Mouse (Mus musculus): ENCODE results near the gene Taf6l.

DNA sequence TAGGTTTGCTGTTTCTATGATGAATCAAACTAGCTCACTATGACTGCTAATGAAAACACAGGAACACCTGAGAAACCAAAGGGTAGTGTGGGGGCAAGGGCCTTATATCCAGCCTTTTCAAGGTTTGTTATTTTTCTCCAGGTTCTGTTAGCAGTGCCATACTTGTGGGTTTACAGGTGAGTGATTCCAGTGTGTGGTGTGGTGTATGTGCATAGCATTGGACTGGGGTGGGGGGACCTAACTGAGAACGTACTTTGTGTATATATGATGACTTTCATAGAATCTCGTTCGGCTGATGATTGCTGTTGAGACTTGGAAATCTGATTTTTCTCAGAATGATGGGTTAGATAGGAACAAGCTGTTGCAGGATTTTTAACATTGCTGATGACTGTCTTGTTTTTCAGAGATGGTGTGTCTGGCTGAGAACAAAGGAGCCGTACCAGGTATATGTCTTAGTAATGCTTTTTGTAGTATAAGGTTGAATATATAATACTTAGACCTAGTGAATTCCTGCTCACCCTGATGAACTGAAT, 61.1 kb downstream of the Taf6l start:
- TF ChIP-seq POLR2A (IDR thresholded peaks at IDR 0.05; ENCODE audit: low read depth, low read length) = no peak
- no peak for TF ChIP-seq CTCF (conservative IDR thresholded peaks at IDR 0.05; ENCODE audit: insufficient read depth, insufficient read length, low read depth, low read length)

Measured in kidney, adult 2 months (tissue).